Mouse (Mus musculus) kidney, embryonic 14.5 days (tissue): Measurements from ENCODE around the gene Sppl2b. TPM values are rescaled to one million over a fixed set of nuclear protein-coding genes. Genes with fewer than 3 reads are reported as not detected.

Experiments used
- ATAC-seq: fragments of 200-750 bp; cut with Nextera tagmentation; 2 replicates; pipeline ENCODE4 v1.8.0; 2017; ENCODE audit warnings: moderate number of reproducible peaks, mild to moderate bottlenecking, moderate TSS enrichment, moderate library complexity; ENCODE audit not compliant: low FRiP score, low TSS enrichment
- H3K27ac ChIP-seq: fragments of 300-500 bp; sonication (generic); 2 replicates; pipeline ENCODE4 v1.5.1; 2014; ENCODE audit warnings: low read depth, mild to moderate bottlenecking, low read length, moderate library complexity, mixed read lengths
- H3K27me3 ChIP-seq: fragments of 300-500 bp; sonication (generic); 2 replicates; pipeline ENCODE4 v1.6.1; 2014; ENCODE audit warnings: mild to moderate bottlenecking, low read length; ENCODE audit not compliant: control insufficient read depth, insufficient read depth
- H3K36me3 ChIP-seq: fragments of 300-500 bp; sonication (generic); 2 replicates; pipeline ENCODE4 v1.6.1; 2014; ENCODE audit warnings: low read length, mixed read lengths; ENCODE audit not compliant: control insufficient read depth, insufficient read depth
- H3K4me1 ChIP-seq: fragments of 300-500 bp; sonication (generic); 2 replicates; pipeline ENCODE4 v1.6.1; 2014; ENCODE audit warnings: low read length, mixed read lengths; ENCODE audit not compliant: control insufficient read depth, insufficient read depth
- H3K4me2 ChIP-seq: fragments of 300-500 bp; sonication (generic); replicated peaks from 2 replicates; pipeline ENCODE4 v1.6.1; 2014; ENCODE audit warnings: low read depth, mild to moderate bottlenecking, low read length
- H3K4me3 ChIP-seq: fragments of 300-500 bp; sonication (generic); 2 replicates; pipeline ENCODE4 v1.5.1; 2014; ENCODE audit warnings: mild to moderate bottlenecking, low read length
- H3K9ac ChIP-seq: fragments of 300-500 bp; sonication (generic); 2 replicates; pipeline ENCODE4 v1.6.1; 2014; ENCODE audit warnings: low read depth, mild to moderate bottlenecking, low read length, moderate library complexity
- H3K9me3 ChIP-seq: fragments of 300-500 bp; sonication (generic); 2 replicates; pipeline ENCODE4 v1.6.1; 2016; ENCODE audit warnings: low read length; ENCODE audit not compliant: control insufficient read depth
- WGBS: fragments of 180-500 bp; shearing (Covaris S2); extraction: QIAGEN DNeasy Blood & Tissue Kit; methylation state at CpG from one replicate; pipeline ENCODE4 v1.1.7; 2014; 5-methylcytosine and 5-hydroxymethylcytosine counted together
- polyA plus RNA-seq: library from polyadenylated mRNA; unstranded; fragments of >200 nt; fragmentation: Nextera tagmentation; extraction: Ambion mirVana; gene quantifications from 2 replicates; pipeline ENCODE4 v1.2.1, GENCODE M21; 2014

Sppl2b gene
- polyA plus RNA-seq, 1 experiment from 2014 or later = 35.1 TPM

DNA sequence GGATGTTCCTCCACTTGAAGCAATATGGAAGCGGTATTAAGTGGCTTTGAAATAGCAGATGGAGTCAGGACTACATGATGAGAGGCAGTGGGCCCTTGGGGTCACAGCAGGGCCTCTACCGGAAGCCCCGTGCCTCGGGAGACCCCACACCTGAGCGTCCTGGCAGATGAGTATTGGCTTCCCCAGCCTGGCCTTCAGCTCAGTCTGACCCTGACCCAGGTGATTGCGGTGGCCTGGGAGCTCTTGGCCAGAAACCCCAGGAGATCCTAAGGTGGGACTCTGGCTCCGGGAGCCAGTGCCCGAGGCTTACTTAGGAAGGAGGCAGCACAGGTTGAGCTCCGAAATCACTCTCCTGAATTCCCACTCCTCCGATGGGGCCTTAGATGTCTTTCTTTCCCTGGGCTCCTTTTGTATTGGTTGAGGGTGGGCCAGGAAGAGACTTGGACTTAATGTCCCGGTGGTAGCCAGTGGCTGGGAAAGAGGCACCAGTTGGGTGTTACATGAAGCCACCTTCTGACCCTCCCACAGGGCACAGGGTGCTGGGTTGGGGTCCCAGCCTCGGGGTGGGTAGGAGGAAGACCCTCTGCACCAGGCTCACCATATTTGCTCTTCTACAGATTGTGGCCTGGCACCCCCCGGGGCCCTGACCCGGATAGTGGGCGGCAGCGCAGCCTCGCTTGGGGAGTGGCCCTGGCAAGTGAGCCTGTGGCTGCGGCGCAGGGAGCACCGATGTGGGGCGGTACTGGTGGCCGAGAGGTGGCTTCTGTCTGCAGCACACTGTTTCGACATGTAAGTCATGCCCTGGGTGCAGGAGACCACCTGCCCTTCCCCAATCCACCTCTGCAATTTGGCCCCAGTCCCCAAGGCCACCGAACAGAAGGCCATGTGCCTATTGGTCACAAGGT, 41.8 kb downstream of the Sppl2b start:
- H3K4me1 ChIP-seq = peaks cover 9% of the 10 kb centered on the region
- no peak overlapping the region for H3K4me2 ChIP-seq
- H3K27me3 ChIP-seq = no peaks in the 10 kb centered on the region
- WGBS = 72% methylated on average over 24 of the region's 24 CpGs
- ATAC-seq = no peak
- no peak overlapping the region for H3K27ac ChIP-seq
- H3K9me3 ChIP-seq = 0 out of 2 replicates have a peak, but pooled peaks cover 2% of the 10 kb centered on the region
- H3K4me3 ChIP-seq = no peak overlapping the region
- H3K9ac ChIP-seq = no peak overlapping the region
- peaks cover 14% of the 10 kb centered on the region for H3K36me3 ChIP-seq

DNA sequence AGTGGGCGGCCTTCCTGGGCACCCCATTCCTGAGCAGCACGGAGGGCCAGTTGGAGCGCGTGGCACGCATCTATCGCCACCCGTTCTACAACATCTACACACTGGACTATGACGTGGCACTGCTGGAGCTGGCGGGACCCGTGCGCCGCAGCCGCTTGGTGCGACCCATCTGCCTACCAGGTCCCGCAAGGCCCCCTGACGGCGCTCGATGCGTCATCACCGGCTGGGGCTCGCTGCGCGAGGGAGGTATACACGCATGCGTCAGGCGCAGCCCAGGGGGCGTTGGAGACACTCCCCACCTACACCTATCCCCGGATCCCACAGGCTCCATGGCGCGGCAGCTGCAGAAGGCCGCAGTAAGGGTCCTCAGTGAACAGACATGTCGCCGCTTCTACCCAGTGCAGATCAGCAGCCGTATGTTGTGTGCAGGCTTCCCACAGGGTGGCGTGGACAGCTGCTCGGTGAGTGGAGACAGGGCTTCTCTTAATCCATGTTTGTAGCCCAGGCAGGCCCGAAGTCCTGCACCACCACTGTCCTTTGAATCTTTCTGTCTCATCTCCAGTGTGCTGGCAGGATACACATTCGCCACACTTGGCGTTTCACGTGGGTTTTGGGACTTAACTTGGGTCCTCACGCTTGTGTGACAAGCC, 42.9 kb downstream of the Sppl2b start:
- 0 out of 2 replicates have a peak overlapping the region, but pooled peaks have one; percentile 31 for H3K9ac ChIP-seq
- 38% methylated on average over 41 of the region's 41 CpGs for WGBS
- peaks cover 24% of the 10 kb centered on the region for H3K36me3 ChIP-seq
- H3K27me3 ChIP-seq = no peaks in the 10 kb centered on the region
- no peaks in the 10 kb centered on the region for H3K9me3 ChIP-seq
- H3K27ac ChIP-seq = no peak overlapping the region
- 0 out of 2 replicates have a peak overlapping the region, but pooled peaks have one; percentile 4 for H3K4me2 ChIP-seq
- ATAC-seq = no peak
- peaks cover 9% of the 10 kb centered on the region for H3K4me1 ChIP-seq
- H3K4me3 ChIP-seq = no peak overlapping the region

DNA sequence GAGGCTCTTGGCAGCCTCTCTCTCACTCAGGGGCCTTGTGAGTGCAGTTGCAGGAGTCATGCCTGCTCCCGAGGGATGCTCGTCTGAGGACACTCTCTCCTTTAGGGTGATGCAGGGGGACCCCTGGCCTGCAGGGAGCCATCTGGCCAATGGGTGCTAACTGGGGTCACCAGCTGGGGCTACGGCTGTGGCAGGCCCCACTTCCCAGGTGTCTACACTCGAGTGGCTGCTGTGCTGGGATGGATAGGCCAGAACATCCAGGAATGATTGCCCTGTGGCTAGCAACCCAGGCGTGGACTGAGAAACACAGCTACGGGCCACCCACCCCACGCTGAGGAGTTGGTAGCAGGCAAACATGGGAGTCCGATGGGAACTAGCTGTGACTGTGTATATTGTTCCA, 44.0 kb downstream of the Sppl2b start:
- Histone ChIP-seq H3K9me3 (no peaks in the 10 kb centered on the region), H3K4me1 (peaks cover 9% of the 10 kb centered on the region), H3K4me3 (no peak overlapping the region; the same call in 1 of the 2 replicates), H3K9ac (0 out of 2 replicates have a peak overlapping the region, but pooled peaks have one; percentile 79), H3K27me3 (no peaks in the 10 kb centered on the region), H3K4me2 (peak overlapping the region; percentile 75; the same call in 1 of the 2 replicates), H3K27ac (no peak overlapping the region), H3K36me3 (peaks cover 35% of the 10 kb centered on the region)
- 82% methylated on average over 8 of the region's 8 CpGs for WGBS
- ATAC-seq = no peak

DNA sequence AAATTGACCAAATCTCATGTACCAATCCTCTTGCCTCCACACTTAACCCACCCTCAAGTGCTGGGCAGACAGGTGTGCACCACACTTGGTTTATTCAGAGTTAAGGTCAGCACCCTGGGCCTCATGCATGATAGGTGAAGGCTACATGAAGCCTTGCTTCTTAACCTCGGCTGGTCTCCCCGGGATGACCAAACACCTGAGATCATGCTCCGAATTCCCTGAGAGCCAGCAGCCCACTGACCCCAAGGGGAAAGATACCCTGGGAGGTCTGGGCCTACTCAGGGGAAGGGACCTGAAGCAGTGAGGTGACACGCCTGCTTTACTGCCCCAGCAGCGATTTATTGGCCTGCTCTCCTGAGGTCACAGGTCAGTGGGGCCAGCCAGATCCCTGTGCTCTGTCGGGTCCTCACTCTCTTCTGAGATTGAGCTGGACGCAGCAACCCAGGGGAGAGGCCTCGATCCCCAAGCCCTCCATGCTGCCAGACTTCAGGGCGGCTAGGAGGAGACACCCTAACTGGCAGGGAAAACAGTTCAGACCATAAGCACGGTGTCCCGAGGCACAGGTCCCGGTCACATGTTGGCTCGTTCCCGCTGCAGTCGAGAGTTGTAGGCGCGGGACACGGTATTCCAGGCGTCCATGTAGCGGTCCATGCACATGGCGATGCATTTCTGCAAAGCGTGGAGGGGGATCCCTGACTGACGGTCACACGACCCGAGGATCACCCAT, 44.7 kb downstream of the Sppl2b start:
- WGBS = 10% methylated on average over 25 of the region's 25 CpGs
- H3K27ac ChIP-seq = no peak overlapping the region
- H3K27me3 ChIP-seq = no peaks in the 10 kb centered on the region
- peak overlapping the region; percentile 79 for H3K9ac ChIP-seq
- peaks cover 42% of the 10 kb centered on the region for H3K36me3 ChIP-seq
- H3K9me3 ChIP-seq = no peaks in the 10 kb centered on the region
- peak overlapping the region; percentile 75 for H3K4me2 ChIP-seq
- H3K4me3 ChIP-seq = peak overlapping the region; percentile 83
- H3K4me1 ChIP-seq = peaks cover 9% of the 10 kb centered on the region
- ATAC-seq = no peak; the same call in 1 of the 2 replicates

DNA sequence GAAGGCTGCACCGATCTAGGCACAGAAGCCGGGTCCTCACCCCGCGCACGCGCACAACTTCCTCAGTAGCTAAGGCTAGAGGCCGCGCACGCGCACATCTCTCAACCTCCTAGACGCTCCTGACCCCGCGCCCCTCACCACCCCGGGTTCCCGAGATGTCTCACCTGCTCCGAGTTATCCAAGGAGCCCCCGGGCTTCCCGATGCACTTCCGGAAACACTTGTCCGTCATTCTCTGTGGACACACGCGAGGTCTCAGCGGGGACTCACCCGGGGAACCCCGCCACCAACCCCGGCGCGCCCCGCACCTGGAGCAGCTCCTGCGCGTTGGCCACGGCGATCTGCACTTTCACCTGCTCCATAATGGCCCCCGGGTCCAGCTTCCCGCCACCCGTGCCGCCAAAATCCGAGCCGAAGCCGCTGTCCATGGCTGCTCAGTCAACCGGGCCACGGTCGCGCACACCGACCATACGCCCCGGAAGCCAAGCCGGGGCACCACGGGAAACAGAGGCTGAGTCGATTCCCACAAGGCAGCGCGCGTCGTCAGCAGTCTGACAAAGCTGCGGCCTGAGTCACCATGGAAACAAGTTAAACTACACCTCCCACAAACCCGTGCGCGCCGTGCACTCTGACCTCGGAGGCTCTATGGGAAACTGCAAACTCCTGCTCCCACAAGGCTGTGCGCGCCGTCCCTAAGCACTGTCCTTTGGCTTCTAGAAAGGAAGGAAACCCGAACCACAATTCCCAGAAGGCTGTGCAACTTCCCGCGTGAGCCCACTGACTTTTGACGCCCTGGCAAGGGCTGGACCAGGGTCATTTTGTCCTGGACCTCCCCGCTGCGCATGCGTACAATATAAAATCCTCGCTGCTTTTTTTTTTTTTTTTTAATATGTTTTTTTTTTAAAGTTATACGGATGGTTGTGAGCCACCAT, 45.5 kb downstream of the Sppl2b start, which contains the start of gene Timm13:
Gene Timm13 (minus strand): TSS at position 652 of the 930 bp plus-strand sequence.
- Histone ChIP-seq H3K4me3 (peak within 1 kb of the TSS; percentile 83), H3K27me3 (no peaks in the 10 kb centered on the region), H3K4me2 (peak within 1 kb of the TSS; percentile 75), H3K27ac (peak within 1 kb of the TSS; percentile 84), H3K9ac (peak within 1 kb of the TSS; percentile 79), H3K36me3 (peaks cover 49% of the 10 kb centered on the region), H3K4me1 (peaks cover 9% of the 10 kb centered on the region), H3K9me3 (no peaks in the 10 kb centered on the region)
- WGBS = under 1% methylated on average over 72 of the region's 72 CpGs
- peak; percentile 94 for ATAC-seq

DNA sequence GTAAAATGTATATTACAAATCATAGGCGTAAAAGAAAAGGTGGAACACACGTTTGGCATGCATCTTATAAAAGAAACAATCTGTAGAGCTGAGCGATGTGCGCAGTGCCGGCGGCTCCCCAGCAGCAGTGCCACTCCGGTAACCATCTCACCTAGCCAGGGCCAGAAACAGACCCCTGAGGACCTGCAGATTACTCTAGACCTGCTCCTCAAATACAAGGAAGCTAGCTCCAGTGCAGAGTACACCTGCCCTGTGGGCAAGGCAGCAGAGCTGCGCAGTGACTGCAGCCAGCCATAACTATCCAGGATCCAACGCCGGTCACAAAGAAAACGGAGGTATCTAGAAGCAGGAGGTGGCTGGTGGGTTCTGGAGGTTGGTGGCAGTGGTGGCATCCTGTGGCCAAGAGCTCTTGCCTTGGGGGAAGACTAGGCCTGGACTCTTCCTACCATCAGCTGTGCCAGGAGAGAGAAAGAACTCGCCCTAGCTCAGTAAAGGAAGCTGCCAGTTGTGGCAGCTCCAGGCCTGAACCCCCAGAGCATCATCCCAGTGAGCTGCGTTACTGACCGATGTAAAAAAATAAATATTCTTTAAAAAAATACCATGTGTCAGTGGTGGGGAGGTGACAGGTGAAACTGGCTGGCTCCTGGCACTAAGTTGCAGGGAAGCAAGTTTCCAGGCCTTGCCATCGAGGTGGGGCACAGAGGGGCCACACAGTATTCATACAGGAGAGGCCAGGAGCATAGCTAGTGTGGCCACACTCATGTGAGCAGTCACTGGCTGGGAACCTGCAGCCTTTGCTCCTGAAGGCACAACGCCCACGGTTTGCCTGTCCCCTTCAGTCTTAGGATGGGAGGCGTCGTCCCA, 46.6 kb downstream of the Sppl2b start:
- peak overlapping the region; percentile 14; the same call in 1 of the 2 replicates for H3K4me3 ChIP-seq
- H3K36me3 ChIP-seq = peaks cover 59% of the 10 kb centered on the region
- peak overlapping the region; percentile 14; the same call in 1 of the 2 replicates for H3K27ac ChIP-seq
- ATAC-seq = no peak
- peak overlapping the region; percentile 34; the same call in 1 of the 2 replicates for H3K9ac ChIP-seq
- no peaks in the 10 kb centered on the region for H3K27me3 ChIP-seq
- H3K4me2 ChIP-seq = peak overlapping the region; percentile 31
- H3K4me1 ChIP-seq = peaks cover 9% of the 10 kb centered on the region
- H3K9me3 ChIP-seq = no peaks in the 10 kb centered on the region
- 89% methylated on average over 19 of the region's 19 CpGs for WGBS

DNA sequence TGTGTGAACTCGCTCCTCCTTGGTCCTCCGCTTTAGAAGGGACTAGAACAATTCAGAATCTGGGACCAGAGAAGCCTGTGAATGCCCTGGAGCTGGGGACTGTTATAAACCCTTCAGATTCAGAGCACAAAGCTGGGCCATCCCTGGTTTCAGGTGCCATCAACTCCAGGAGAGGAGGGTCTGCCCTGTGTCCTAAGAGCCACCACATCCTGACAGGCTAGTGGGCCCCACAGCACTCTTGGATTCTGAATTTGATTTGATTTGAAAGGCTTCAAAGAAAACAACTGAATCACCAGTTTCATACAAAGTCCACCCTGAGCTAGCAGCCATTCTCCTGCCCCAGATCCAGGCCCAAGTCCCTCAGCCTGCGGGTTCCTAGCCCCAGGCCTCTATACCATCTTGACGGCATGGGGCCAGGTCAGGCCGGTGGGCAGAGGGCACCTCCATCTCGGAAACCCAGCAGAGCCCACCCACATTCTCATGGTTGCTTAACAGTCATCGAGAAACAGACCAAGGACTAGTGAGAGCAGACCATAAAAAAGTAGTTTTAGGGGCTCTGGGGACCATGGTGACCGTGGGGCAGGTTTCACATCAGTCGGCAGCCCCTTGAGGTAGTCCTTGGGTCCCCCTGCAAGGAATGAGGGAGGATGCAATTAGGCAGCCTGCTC, 47.3 kb downstream of the Sppl2b start:
- ATAC-seq = no peak
- no peak overlapping the region for H3K27ac ChIP-seq
- H3K4me1 ChIP-seq = peaks cover 9% of the 10 kb centered on the region
- peaks cover 64% of the 10 kb centered on the region for H3K36me3 ChIP-seq
- WGBS = 93% methylated on average over 9 of the region's 9 CpGs
- no peak overlapping the region for H3K4me3 ChIP-seq
- no peak overlapping the region for H3K9ac ChIP-seq
- no peaks in the 10 kb centered on the region for H3K27me3 ChIP-seq
- H3K9me3 ChIP-seq = no peaks in the 10 kb centered on the region
- no peak overlapping the region for H3K4me2 ChIP-seq
